Mouse (Mus musculus) lung, postnatal 0 days (tissue): ENCODE measurements around the gene Pdap1.

ENCODE experiments used
- CTCF ChIP-seq: IDR thresholded peaks from 2 replicates; pipeline ENCODE4 v1.5.1; 2016; ENCODE audit warnings: antibody characterized with exemption, mild to moderate bottlenecking
- EP300 ChIP-seq: IDR thresholded peaks from 2 replicates; pipeline ENCODE4 v1.6.1; 2016; ENCODE audit warnings: antibody characterized with exemption, mild to moderate bottlenecking, control low read depth

DNA sequence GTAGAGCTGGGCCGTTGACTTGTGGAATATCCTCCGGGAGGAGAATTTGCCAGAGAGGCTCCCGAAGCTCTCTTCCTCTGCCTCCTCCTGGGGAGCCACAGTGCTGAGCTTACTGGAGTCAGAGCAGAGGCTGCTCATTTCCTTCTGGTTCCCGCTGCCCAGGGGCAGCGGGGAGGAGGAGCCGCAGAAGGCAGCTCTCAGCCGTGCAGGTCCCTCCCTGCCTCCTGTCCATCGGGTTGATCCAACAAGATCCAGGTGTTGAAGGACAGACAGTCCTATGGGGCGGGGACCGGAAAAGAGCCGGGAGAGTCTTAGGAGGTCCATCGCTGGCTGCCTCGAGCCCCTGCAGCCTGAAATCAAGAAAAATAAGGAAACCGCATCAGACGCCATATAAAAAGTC is 25.1 kb upstream of the Pdap1 start:
- TF ChIP-seq CTCF (no peak), EP300 (no peak)
